Mouse (Mus musculus): ENCODE measurements at regions not wholly inside any gene's neighbourhood (a gene's known extent, or its start where the extent isn't known, plus 50 kb on each side); places are given as distances from the start of the nearest gene placed in this dataset.

- Histone ChIP-seq H3K4me3 (ENCODE audit: low read length) (no peak overlapping the region), H3K4me1 (ENCODE audit: insufficient read depth, low read length) (no peaks in the 10 kb centered on the region), H3K27ac (no peak overlapping the region), H3K36me3 (ENCODE audit: insufficient read depth, low read length) (no peaks in the 10 kb centered on the region), H3K4me2 (ENCODE audit: low read depth, low read length) (no peak overlapping the region), H3K27me3 (ENCODE audit: insufficient read depth, low read length) (no peaks in the 10 kb centered on the region), H3K9ac (replicated peaks; ENCODE audit: low read length) (no peak overlapping the region), H3K9me3 (ENCODE audit: low read length) (no peaks in the 10 kb centered on the region)
- WGBS: 72% methylated on average over 2 of the region's 2 CpGs
- no peak for ATAC-seq
- no peak for TF ChIP-seq CTCF (IDR thresholded peaks at IDR 0.05; ENCODE audit: low read depth)
- DNase-seq (ENCODE audit: low spot score): no peak
Observed at GRCm38 (mm10) chr16:7942333-7942732, 482.6 kb downstream of the Tmem114 start.

- Histone ChIP-seq H3K36me3 (ENCODE audit: insufficient read depth, low read length) (no peaks in the 10 kb centered on the region), H3K4me1 (ENCODE audit: insufficient read depth, low read length) (no peaks in the 10 kb centered on the region), H3K9me3 (ENCODE audit: low read length) (no peaks in the 10 kb centered on the region), H3K4me2 (ENCODE audit: low read depth, low read length) (no peak overlapping the region), H3K27me3 (ENCODE audit: insufficient read depth, low read length) (no peaks in the 10 kb centered on the region), H3K4me3 (ENCODE audit: low read length) (no peak overlapping the region), H3K9ac (replicated peaks; ENCODE audit: low read length) (no peak overlapping the region), H3K27ac (no peak overlapping the region)
- WGBS: 13% methylated on average over 5 of the region's 5 CpGs
- DNase-seq (ENCODE audit: low spot score) (peak; percentile 73), ATAC-seq (no peak)
- TF ChIP-seq CTCF (IDR thresholded peaks at IDR 0.05; ENCODE audit: low read depth): no peak
Observed at GRCm38 (mm10) chr16:7937167-7937566, 487.8 kb downstream of the Tmem114 start.

- ATAC-seq: no peak
- H3K4me2 ChIP-seq (ENCODE audit: low read depth, low read length): no peak overlapping the region
- no peaks in the 10 kb centered on the region for H3K9me3 ChIP-seq (ENCODE audit: low read length)
- H3K36me3 ChIP-seq (ENCODE audit: insufficient read depth, low read length): no peaks in the 10 kb centered on the region
- peak; percentile 40 for DNase-seq (ENCODE audit: low spot score)
- no peaks in the 10 kb centered on the region for H3K4me1 ChIP-seq (ENCODE audit: insufficient read depth, low read length)
- no peak overlapping the region for H3K4me3 ChIP-seq (ENCODE audit: low read length)
- H3K9ac ChIP-seq (replicated peaks; ENCODE audit: low read length): no peak overlapping the region
- H3K27ac ChIP-seq: no peak overlapping the region
- no peaks in the 10 kb centered on the region for H3K27me3 ChIP-seq (ENCODE audit: insufficient read depth, low read length)
- peak; percentile 63 for TF ChIP-seq CTCF (IDR thresholded peaks at IDR 0.05; ENCODE audit: low read depth)
- 53% methylated on average over 4 of the region's 4 CpGs for WGBS
Observed at GRCm38 (mm10) chr16:7932322-7932721, 492.6 kb downstream of the Tmem114 start.

- H3K27ac ChIP-seq: no peak overlapping the region
- H3K27me3 ChIP-seq (ENCODE audit: insufficient read depth, low read length): no peaks in the 10 kb centered on the region
- TF ChIP-seq CTCF (IDR thresholded peaks at IDR 0.05; ENCODE audit: low read depth): no peak
- ATAC-seq: no peak
- H3K9me3 ChIP-seq (ENCODE audit: low read length): no peaks in the 10 kb centered on the region
- H3K4me1 ChIP-seq (ENCODE audit: insufficient read depth, low read length): no peaks in the 10 kb centered on the region
- no peak overlapping the region for H3K4me3 ChIP-seq (ENCODE audit: low read length)
- H3K9ac ChIP-seq (replicated peaks; ENCODE audit: low read length): no peak overlapping the region
- DNase-seq (ENCODE audit: low spot score): no peak
- H3K36me3 ChIP-seq (ENCODE audit: insufficient read depth, low read length): no peaks in the 10 kb centered on the region
- H3K4me2 ChIP-seq (ENCODE audit: low read depth, low read length): no peak overlapping the region
- WGBS: 76% methylated on average over 6 of the region's 6 CpGs
Observed at GRCm38 (mm10) chr16:7931676-7932075, 493.3 kb downstream of the Tmem114 start.

GRCm38 (mm10) chr16:7929112-7929511 lies 495.8 kb downstream of the Tmem114 start:
- Histone ChIP-seq H3K36me3 (ENCODE audit: insufficient read depth, low read length) (no peaks in the 10 kb centered on the region), H3K4me2 (ENCODE audit: low read depth, low read length) (no peak overlapping the region)

GRCm38 (mm10) chr16:7928391-7928935 lies 496.5 kb downstream of the Tmem114 start:
- Histone ChIP-seq H3K4me2 (ENCODE audit: low read depth, low read length) (no peak overlapping the region), H3K36me3 (ENCODE audit: insufficient read depth, low read length) (no peaks in the 10 kb centered on the region), H3K4me3 (ENCODE audit: low read length) (no peak overlapping the region), H3K9ac (replicated peaks; ENCODE audit: low read length) (no peak overlapping the region), H3K4me1 (ENCODE audit: insufficient read depth, low read length) (no peaks in the 10 kb centered on the region), H3K27me3 (ENCODE audit: insufficient read depth, low read length) (no peaks in the 10 kb centered on the region), H3K9me3 (ENCODE audit: low read length) (no peaks in the 10 kb centered on the region), H3K27ac (no peak overlapping the region)
- ATAC-seq (no peak), DNase-seq (ENCODE audit: low spot score) (no peak)
- WGBS: 82% methylated on average over 6 of the region's 6 CpGs
- no peak for TF ChIP-seq CTCF (IDR thresholded peaks at IDR 0.05; ENCODE audit: low read depth)

More at GRCm38 (mm10) chr16:7929112-7929511, 495.8 kb downstream of the Tmem114 start:
- Histone ChIP-seq H3K9me3 (ENCODE audit: low read length) (no peaks in the 10 kb centered on the region), H3K4me3 (ENCODE audit: low read length) (no peak overlapping the region), H3K4me1 (ENCODE audit: insufficient read depth, low read length) (no peaks in the 10 kb centered on the region), H3K27ac (no peak overlapping the region), H3K27me3 (ENCODE audit: insufficient read depth, low read length) (no peaks in the 10 kb centered on the region), H3K9ac (replicated peaks; ENCODE audit: low read length) (no peak overlapping the region)
- no peak for ATAC-seq
- DNase-seq (ENCODE audit: low spot score): no peak
- no peak for TF ChIP-seq CTCF (IDR thresholded peaks at IDR 0.05; ENCODE audit: low read depth)
- 48% methylated on average over 4 of the region's 4 CpGs for WGBS

- H3K27me3 ChIP-seq (ENCODE audit: insufficient read depth, low read length): no peaks in the 10 kb centered on the region
- no peaks in the 10 kb centered on the region for H3K9me3 ChIP-seq (ENCODE audit: low read length)
- H3K4me3 ChIP-seq (ENCODE audit: low read length): no peak overlapping the region
- WGBS: 68% methylated on average over 8 of the region's 8 CpGs
- no peaks in the 10 kb centered on the region for H3K36me3 ChIP-seq (ENCODE audit: insufficient read depth, low read length)
- no peak overlapping the region for H3K27ac ChIP-seq
- no peak overlapping the region for H3K4me2 ChIP-seq (ENCODE audit: low read depth, low read length)
- DNase-seq (ENCODE audit: low spot score) (no peak), ATAC-seq (no peak)
- no peak overlapping the region for H3K9ac ChIP-seq (replicated peaks; ENCODE audit: low read length)
- H3K4me1 ChIP-seq (ENCODE audit: insufficient read depth, low read length): no peaks in the 10 kb centered on the region
- no peak for TF ChIP-seq CTCF (IDR thresholded peaks at IDR 0.05; ENCODE audit: low read depth)
Observed at GRCm38 (mm10) chr16:7927756-7928155, 497.2 kb downstream of the Tmem114 start.
